Mouse (Mus musculus) gastrocnemius, adult 8-10 months (tissue): ENCODE measurements around the gene Nfia. TPM values are rescaled to one million over a fixed set of nuclear protein-coding genes. Genes with fewer than 3 reads are reported as not detected.

Source experiments
- DNase-seq, 2 experiments: peaks; one replicate each; pipeline ENCODE4 v3.0.0; 2022; ENCODE audit warnings: low spot score in 2 of 2
- total RNA-seq, 4 experiments: library from RNA; stranded (reverse); gene quantifications; 2 replicates each; pipeline ENCODE4 v1.2.4; 2022

The Nfia gene
- total RNA-seq, 4 experiments from 2014 or later = 53.6 to 64.5 (median 57.1) TPM

- no peak for DNase-seq
These were observed 167.0 kb downstream of the Nfia start for GRCm38 (mm10) chr4:97939492-97939891.

DNA sequence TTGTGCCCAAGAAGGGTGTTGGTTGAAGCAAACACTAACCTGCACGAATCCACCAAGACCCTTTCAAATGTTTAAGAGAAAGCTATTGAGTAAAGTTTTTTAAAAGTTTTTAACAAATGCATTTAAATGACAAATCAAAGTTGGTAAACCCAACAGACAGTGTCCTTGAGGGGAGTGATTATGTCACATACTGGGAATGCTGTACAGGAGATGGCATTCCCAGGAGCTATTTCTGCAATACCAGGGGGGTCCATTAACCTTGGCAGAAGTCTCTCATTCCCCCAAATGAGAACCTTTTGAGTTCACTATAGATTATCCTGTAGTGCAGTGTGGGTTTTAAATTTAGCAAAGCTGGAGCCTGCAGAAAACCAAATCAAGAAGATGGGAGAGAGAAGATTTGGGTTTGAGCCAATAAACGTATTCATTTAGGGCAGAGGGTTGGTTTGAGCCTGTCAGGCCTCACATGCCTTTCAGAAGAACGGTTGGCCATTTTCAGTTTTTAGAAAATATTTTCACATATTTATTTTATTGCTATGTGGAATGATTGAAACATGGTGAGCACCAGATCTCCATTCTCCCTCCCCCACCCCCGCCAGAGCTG lies 167.5 kb downstream of the Nfia start:
- no peak for DNase-seq

DNA sequence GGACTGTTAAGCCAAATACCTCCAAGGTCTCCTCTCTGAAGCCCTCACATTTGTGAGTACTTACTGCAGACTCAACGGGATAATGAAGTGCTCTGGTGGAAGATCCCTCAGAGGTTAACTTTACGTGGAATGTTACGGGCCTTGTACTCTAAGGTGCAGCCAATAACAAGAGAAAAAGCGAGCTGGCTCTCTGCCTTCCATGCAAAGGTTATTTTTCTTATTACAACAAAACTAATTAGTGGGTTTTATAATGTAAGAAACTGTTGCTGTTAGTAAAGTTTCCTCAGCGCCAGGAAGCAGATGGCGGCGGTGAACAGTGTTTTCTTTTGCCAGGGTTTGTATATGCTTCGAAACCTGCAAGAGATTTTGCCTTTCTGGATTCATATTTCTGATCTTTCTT lies 169.1 kb downstream of the Nfia start:
- no peak for DNase-seq

DNA sequence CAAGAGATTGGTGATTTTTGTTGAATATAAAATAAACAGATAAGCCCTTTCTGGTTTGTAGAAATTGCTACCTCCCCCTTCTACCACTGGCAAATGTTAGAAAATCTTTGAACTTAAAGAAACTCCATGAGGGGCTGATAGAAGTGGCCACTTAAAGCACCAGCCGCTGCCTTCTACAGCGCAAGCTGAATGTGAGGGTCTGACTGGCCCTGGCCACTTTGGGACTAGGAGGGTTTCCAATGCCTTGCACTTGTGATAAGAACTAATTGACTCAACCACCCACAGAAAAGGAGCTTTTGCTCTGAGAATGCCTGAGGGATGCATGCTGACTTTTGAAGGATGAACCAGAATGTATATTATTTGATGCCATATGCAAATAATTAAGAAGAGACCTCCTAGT lies 171.8 kb downstream of the Nfia start:
- DNase-seq = no peak

GRCm38 (mm10) chr4:97947484-97947883 lies 174.9 kb downstream of the Nfia start:
- DNase-seq = no peak

GRCm38 (mm10) chr4:97948250-97948649 lies 175.7 kb downstream of the Nfia start:
- no peak for DNase-seq

- DNase-seq = no peak
These were observed 178.0 kb downstream of the Nfia start for GRCm38 (mm10) chr4:97950341-97951071.

- no peak for DNase-seq
These were observed 181.4 kb downstream of the Nfia start for GRCm38 (mm10) chr4:97953886-97954285.

DNA sequence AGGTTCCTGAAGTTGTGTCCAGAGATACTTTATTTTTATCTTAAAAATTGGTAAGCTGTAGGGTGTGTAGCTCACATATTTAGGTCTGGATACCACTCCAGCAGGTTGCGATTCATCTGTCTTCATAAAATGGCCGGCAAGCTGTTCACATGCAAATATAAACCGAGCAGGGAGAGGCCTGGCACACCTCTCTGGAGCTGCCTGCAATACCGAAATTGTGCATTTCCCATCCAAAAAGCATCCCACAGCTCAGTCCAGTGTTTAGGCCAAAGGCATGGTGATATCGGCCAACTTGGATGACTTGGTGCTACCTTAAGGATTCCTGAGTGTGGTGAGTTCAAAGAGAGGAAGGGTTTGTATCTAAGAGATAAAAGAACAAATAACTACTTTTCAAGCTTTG lies 185.6 kb downstream of the Nfia start:
- no peak for DNase-seq

DNA sequence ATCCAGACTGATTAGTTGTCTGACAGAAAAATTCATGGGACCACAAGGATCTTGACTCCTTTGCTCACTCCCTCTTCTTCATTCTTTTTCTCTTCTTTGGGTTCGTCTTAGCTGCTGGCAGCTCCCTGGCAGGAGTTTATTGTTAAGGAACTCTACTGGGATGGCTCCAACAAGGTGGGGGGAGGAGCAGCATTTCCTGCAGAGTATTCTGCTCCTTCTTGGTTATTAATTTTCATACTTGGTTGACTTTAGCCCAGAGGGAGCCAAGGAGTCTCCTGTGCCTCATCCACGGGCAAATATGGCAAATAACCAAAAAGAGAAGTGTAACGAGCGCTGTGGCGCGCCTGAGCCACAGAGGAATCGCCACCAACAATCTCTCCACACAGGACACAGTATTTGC lies 190.3 kb downstream of the Nfia start:
- no peak for DNase-seq

- DNase-seq = no peak
These were observed 191.4 kb downstream of the Nfia start for GRCm38 (mm10) chr4:97963951-97964350.

DNA sequence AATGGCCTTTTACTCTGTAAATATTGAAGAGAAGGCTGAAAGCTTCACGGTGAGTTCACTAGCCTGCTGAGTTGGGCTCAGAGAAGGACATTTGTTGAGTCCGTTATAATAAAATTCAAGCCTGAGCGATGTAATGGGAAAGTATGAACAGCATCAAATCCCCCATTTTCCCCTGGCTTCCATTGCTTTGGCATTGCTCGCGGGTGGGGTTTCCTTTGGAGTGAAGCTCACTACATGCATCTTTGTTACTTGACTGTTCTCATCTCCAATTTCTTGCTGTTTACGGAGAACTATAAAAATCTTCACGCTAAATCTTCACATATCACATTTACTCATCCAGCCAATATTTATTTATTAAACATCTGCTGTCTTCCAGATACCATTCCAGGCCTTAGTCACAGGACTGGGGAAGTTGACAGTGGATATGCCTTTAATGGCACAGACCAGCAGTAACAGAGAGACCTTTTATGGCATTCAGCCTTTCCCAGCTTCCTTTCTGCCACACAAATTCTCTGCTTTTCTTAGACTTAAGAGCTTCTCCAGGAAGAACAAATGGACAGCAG lies 196.3 kb downstream of the Nfia start:
- no peak for DNase-seq

GRCm38 (mm10) chr4:97973064-97973463 lies 200.5 kb downstream of the Nfia start:
- no peak for DNase-seq

DNA sequence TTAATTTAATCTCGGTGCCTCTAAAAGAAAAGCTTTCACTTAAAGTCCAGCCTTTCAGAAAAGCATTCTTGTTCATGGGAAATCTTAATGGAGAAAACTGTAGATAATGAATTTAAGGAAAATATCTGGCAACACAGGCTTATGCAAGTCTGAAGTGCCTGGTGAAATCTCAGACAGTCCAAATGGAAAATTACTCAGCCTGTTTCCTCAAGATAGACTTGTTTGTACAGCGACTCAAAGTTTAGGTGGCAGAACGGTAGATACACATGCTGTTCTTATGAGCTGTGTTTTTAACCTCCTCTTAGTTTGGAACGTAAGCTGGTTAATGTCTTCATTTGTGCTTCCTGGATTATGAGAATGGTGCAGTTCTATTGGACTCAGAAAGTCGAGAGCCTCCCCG lies 201.5 kb downstream of the Nfia start:
- no peak for DNase-seq

DNA sequence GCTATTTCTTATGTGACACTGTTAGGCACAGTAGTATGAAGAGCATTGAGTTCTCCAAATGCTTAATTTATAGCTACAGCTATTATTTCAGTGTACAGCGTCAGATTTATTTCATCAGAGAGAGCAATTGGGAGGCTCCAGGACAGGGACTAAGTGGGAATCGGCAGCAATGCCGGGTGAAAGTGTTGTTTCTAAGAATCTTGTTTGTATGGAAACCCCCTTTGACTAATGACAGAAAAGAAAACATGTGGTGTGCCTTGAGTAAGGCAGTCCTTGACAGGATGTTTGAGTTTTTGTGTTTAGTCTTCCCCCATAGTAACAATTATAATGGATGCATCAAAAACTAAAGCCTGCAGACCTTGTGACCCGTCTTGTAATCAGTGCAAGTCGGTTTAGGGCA lies 204.4 kb downstream of the Nfia start:
- DNase-seq = no peak

GRCm38 (mm10) chr4:97984361-97984760 lies 211.8 kb downstream of the Nfia start:
- no peak for DNase-seq

GRCm38 (mm10) chr4:97986056-97986734 lies 213.7 kb downstream of the Nfia start:
- DNase-seq = no peak

DNA sequence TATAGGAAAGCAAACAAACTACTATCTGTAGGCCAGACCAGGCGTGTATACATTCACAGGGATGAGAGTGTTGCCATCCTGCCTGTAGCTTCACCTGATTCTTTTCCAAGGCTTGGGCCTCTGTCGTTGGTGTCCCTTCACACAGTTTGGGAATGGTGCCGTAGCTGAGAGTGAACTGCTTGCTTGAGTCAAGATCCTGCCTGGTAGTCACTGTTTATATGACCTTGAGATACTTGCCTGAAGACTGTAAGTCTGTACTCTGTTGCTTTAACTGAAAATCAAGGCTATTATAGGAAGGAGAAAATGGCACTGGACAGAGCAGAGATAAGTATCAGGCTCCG lies 214.2 kb downstream of the Nfia start:
- no peak for DNase-seq

- DNase-seq = no peak
These were observed 216.2 kb downstream of the Nfia start for GRCm38 (mm10) chr4:97988703-97989102.

- DNase-seq = no peak
These were observed 217.9 kb downstream of the Nfia start for GRCm38 (mm10) chr4:97990431-97990830.

DNA sequence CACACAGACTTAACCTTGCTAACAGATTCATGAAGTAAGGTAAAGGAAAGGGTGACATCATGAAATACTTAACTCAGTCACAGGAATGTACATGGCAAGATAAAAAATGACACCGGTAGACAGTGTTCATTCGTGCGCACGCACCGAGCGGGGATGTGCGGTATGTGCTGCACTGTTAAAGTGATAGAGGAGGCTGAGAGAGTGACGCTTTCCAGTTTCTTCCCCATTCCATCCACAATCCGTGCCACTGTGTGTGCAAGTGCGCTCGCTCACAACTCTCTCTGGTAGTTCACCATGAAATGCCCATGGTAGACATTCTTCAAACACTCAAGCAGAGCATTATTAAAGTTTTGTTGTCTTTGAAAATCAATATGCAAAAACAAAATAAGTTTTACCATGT lies 218.9 kb downstream of the Nfia start:
- no peak for DNase-seq

DNA sequence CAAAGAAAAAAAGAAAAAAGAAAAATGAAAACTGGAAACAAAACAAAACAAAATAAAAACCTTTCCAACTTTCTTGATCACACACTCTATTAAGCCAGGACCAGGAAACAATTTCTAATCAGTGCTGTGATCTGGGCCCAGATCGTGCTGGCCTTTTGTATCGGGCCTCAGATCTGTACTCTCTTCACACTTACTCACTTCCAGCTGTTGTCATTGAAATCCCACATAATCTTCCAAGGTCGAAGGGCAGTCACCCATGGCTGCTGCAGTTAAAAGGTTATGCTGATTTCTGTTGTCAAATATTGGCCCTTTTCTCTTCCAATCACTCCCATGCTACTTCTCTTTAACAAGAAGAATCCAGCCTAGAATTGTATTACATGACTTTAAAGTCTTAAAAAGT lies 219.3 kb downstream of the Nfia start:
- no peak for DNase-seq
